Mouse (Mus musculus) thymus, adult 2 months (tissue): Measurements from ENCODE around the gene Cyp2t4. TPM values are rescaled to one million over a fixed set of nuclear protein-coding genes. Genes with fewer than 3 reads are reported as not detected.

Experiments
- DNase-seq: peaks from one replicate; pipeline ENCODE4 v3.0.0; 2021
- H3K27ac ChIP-seq: fragments of 200-500 bp; 2 replicates; pipeline ENCODE4 v1.5.1; 2012; ENCODE audit warnings: low read length, control low read depth; ENCODE audit not compliant: control insufficient read depth, insufficient read depth
- H3K27me3 ChIP-seq: fragments of 200-500 bp; 2 replicates; pipeline ENCODE4 v1.6.1; 2012; ENCODE audit warnings: mild to moderate bottlenecking, low read length, moderate library complexity, mixed read lengths; ENCODE audit not compliant: control insufficient read depth, insufficient read depth
- H3K36me3 ChIP-seq: fragments of 200-500 bp; 2 replicates; pipeline ENCODE4 v1.6.1; 2012; ENCODE audit warnings: mild to moderate bottlenecking, low read length, moderate library complexity; ENCODE audit not compliant: control insufficient read depth, insufficient read depth
- H3K4me1 ChIP-seq: fragments of 200-500 bp; replicated peaks from 2 replicates; pipeline ENCODE4 v1.6.1; 2012; ENCODE audit warnings: low read length; ENCODE audit not compliant: control insufficient read depth, insufficient read depth
- H3K4me3 ChIP-seq: fragments of 200-500 bp; 2 replicates; pipeline ENCODE4 v1.5.1; 2012; ENCODE audit warnings: mild to moderate bottlenecking, low read length, control low read depth, moderate library complexity; ENCODE audit not compliant: control insufficient read depth, insufficient read depth
- CTCF ChIP-seq: fragments of 200-500 bp; IDR thresholded peaks from 2 replicates; pipeline ENCODE4 v1.5.1; 2012; ENCODE audit warnings: mild to moderate bottlenecking, control low read depth, low read length, moderate library complexity, borderline replicate concordance; ENCODE audit not compliant: control insufficient read depth, poor library complexity, insufficient read depth; ENCODE audit errors: extremely low read depth
- POLR2A ChIP-seq: fragments of 200-500 bp; IDR thresholded peaks from 2 replicates; pipeline ENCODE4 v1.6.1; 2012; ENCODE audit warnings: mild to moderate bottlenecking, low read length, control low read depth, moderate library complexity; ENCODE audit not compliant: control insufficient read depth, poor library complexity, insufficient read depth; ENCODE audit errors: extremely low read depth
- WGBS: fragments of 180-500 bp; shearing (Covaris S2); methylation state at CpG from one replicate; pipeline ENCODE4 v1.1.7; 2018; 5-methylcytosine and 5-hydroxymethylcytosine counted together
- polyA plus RNA-seq: library from polyadenylated mRNA; depleted of rRNA; stranded (reverse); fragments of >200 nt; gene quantifications from 2 replicates; pipeline ENCODE4 v1.2.3, GENCODE M21; 2012; rRNA removed

Gene Cyp2t4
- polyA plus RNA-seq, result 0.11 TPM in 1 of 2 replicates, not detected in the other

DNA sequence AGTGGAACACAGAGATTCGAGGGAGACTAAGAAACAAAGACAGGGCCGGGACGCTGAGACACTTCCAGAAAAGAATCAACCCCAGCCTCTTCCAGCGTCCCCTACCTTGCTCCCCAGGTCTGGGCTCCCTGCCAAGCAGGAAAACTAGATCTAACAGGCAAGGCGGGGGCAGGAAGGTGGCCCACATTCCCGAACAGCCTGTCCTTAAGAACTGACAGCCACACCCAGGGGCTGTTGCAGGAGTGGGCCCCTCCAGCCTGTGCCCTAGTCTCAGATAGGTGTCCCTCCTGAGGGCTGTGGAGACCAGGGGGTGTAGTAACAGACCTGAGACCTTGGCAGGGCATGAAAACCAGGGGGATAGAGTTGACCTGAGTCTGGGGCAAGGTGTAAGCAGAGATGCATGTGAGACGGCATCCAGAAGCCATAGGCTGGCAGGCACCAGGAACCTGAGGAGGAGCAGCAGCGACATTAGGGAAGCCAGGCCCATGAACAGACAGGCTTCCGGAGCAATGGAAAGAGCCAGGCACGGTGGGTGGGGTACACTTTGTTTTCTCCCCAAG is at the start of gene Cyp2t4:
Gene Cyp2t4 (plus strand): TSS at position 510 of the 560 bp plus-strand sequence.
- H3K27ac ChIP-seq, result no peak within 1 kb of the TSS
- DNase-seq, result no peak
- H3K4me1 ChIP-seq, result no peaks in the 10 kb centered on the region
- no peaks in the 10 kb centered on the region for H3K27me3 ChIP-seq
- H3K4me3 ChIP-seq, result no peak within 1 kb of the TSS
- WGBS, result 73% methylated on average over 10 of the region's 10 CpGs
- peaks cover 6% of the 10 kb centered on the region for H3K36me3 ChIP-seq
- no peak for TF ChIP-seq POLR2A

- no peak for TF ChIP-seq CTCF
- no peak for TF ChIP-seq POLR2A
- Histone ChIP-seq H3K27ac (no peak overlapping the region), H3K27me3 (no peaks in the 10 kb centered on the region), H3K4me1 (no peaks in the 10 kb centered on the region), H3K36me3 (no peaks in the 10 kb centered on the region), H3K4me3 (no peak overlapping the region)
- 27% methylated on average over 5 of the region's 5 CpGs for WGBS
- no peak for DNase-seq
These were observed 48.6 kb upstream of the Cyp2t4 start for GRCm38 (mm10) chr7:27104882-27105281.

DNA sequence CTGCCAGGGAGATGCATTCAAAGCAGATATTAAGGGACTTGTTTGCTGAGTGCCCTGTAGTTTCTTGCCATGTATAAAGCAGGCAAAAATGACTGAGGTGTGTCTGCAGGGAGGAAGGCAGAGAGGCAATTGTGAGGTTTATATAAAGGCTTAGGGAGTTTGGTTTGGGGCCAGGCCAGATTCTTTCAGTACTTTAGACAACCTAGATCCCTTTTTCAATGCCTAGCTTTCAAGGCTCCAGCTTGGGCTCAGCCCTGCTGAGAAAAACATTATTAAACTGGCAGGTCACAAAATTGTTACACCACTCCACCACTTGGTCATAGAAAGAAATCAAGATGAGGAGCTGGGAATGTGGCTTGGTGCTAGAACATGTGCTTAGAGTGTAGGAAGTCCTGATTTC is 43.2 kb upstream of the Cyp2t4 start:
- TF ChIP-seq CTCF (no peak), POLR2A (no peak)
- Histone ChIP-seq H3K4me3 (no peak overlapping the region), H3K4me1 (no peaks in the 10 kb centered on the region), H3K27me3 (no peaks in the 10 kb centered on the region), H3K27ac (no peak overlapping the region), H3K36me3 (no peaks in the 10 kb centered on the region)
- DNase-seq, result no peak

DNA sequence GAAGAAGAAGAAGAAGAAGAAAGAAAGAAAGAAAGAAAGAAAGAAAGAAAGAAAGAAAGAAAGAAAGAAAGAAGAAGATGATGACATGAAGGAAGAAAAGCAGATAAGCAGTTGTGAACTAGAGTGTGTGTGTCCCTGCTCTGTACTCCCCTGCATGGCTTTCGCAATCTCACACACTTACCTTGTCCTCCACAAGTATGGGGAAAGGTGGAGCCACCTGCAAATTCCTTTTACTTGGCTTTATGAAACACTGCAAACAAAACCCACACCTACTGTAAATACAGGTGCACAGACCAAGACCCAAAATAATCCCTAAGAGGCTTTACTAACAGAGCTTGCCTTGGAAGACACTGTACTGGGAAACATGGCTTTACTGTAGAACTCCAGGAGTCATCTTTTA is 42.5 kb upstream of the Cyp2t4 start:
- no peak for DNase-seq
- TF ChIP-seq CTCF (no peak), POLR2A (no peak)
- Histone ChIP-seq H3K4me3 (no peak overlapping the region), H3K27me3 (no peaks in the 10 kb centered on the region), H3K27ac (no peak overlapping the region), H3K36me3 (no peaks in the 10 kb centered on the region), H3K4me1 (no peaks in the 10 kb centered on the region)
- 97% methylated on average over 1 of the region's 1 CpGs for WGBS

- no peak overlapping the region for H3K27ac ChIP-seq
These were observed 41.5 kb upstream of the Cyp2t4 start for GRCm38 (mm10) chr7:27111987-27112386.

DNA sequence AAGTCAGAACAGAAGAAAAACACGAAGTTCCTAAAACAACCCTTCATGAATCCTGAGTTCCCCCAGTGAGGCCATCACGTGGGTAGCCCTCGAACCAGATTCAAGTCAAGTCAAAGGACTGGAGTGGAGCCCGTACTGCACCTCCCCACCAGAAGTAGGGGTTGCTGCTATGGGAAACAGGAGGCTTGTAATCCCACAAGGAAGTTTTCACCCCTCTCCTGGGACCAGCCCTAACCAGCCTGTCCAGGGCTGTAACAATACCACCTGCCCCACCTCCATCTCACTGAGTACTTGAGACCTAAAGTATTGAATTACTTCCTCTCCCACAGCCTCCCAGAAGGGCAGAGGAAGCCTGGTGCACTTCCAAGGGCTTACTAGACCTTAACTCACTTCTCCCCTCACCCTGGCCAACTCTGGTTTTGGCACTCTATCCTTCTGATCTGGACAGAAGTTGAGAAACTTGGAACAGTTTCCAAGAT is 35.4 kb upstream of the Cyp2t4 start:
- no peak overlapping the region for H3K4me3 ChIP-seq
- TF ChIP-seq CTCF (no peak), POLR2A (no peak)
- no peak overlapping the region for H3K27ac ChIP-seq
- no peaks in the 10 kb centered on the region for H3K4me1 ChIP-seq
- DNase-seq, result no peak
- no peaks in the 10 kb centered on the region for H3K36me3 ChIP-seq
- 44% methylated on average over 4 of the region's 4 CpGs for WGBS
- no peaks in the 10 kb centered on the region for H3K27me3 ChIP-seq

More at GRCm38 (mm10) chr7:27111987-27112386, 41.5 kb upstream of the Cyp2t4 start:
- Histone ChIP-seq H3K4me1 (no peaks in the 10 kb centered on the region), H3K27me3 (no peaks in the 10 kb centered on the region), H3K4me3 (no peak overlapping the region), H3K36me3 (no peaks in the 10 kb centered on the region)
- 80% methylated on average over 3 of the region's 3 CpGs for WGBS
- TF ChIP-seq POLR2A, result no peak
- no peak for TF ChIP-seq CTCF
- DNase-seq, result no peak

DNA sequence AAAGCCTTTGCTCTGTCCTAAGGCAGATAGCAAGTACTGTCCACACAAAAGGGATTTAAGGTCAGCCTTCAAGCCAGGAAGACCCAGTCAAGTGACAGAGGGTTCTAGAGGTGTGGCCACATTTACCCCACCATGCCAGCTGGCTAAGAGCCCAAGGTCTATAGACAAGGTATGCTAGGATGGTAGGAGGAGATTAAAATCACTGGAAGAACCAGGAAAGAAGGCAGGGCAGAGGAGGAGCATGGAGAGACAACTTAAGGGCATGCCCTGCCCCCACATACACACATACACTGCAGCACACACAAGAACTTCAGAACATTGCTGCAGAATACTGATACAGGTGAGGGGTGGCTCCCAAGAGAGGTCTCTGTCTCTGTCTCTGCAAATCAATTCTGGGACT is 33.8 kb upstream of the Cyp2t4 start, which contains the start of gene Cyp2f2:
Gene Cyp2f2 (plus strand): TSS at position 234 of the 400 bp plus-strand sequence.
- no peaks in the 10 kb centered on the region for H3K4me1 ChIP-seq
- TF ChIP-seq POLR2A (no peak), CTCF (no peak)
- no peak within 1 kb of the TSS for H3K4me3 ChIP-seq
- DNase-seq, result no peak
- H3K36me3 ChIP-seq, result no peaks in the 10 kb centered on the region
- no peak within 1 kb of the TSS for H3K27ac ChIP-seq
- no peaks in the 10 kb centered on the region for H3K27me3 ChIP-seq
